26 mouse cellular contexts compared by ENCODE assay signal in the genomic region with DNA sequence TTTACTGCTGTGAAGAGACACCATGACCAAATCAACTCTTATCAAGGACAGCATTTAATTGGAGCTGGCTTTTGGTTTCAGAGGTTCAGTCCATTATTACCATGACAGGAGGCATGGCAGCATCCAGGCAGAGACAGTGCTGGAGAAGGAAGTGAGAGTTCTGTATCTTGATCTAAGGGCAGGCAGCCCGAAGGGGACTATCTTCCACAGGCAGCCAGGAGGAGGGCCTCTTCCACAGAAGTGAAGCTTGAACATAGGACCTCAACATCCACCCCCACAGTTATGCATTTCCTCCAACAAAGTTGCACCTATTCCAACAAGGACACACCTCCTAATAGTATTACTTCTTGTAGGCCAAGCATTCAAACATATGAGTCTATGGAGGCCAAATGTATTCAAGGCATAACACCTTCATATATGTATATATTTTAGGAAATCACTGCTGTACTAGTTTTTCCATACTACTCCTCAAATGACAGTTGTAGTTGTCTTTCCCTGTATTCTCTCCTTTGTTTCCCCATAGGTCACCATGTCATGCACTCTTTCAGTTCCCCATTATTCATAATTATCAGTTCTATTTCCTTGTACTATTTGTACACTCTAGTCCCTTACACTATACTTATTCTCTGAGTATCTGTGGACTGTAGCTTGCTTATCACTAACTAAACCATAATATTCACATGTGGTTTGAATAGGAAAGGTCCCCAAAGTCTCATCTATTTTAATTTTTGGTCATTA.
"Had no signal": no experiment of that assay in that cellular context is flagged by ENCODE, and none has a peak within 500 bp of the region (broad histone marks: within the 10 kb centered on the region; RNA-seq: fewer than 3 reads in every experiment).

No protein-coding gene starts in this region.

- DNase-seq: gastrocnemius, adult 2 months; gastrocnemius, postnatal 10 days; gastrocnemius, postnatal 25 days; heart, adult 2 months; heart, postnatal 14 days; heart, postnatal 36 days; kidney, adult 11 months; kidney, adult 2 months; kidney, adult 9 months; kidney, postnatal 14 days; kidney, postnatal 36 days; layer of hippocampus, adult 9-11 months; layer of hippocampus, postnatal 36 days; liver; liver, embryonic 13.5 days had no signal

- ATAC-seq: hindbrain, postnatal 0 days; intestine, embryonic 16.5 days had no signal

- H3K9ac ChIP-seq: heart, embryonic 13.5 days; heart, embryonic 15.5 days; hindbrain, embryonic 13.5 days; hindbrain, embryonic 15.5 days; kidney, embryonic 15.5 days; limb, embryonic 12.5 days; liver, embryonic 13.5 days had no signal

- H3K36me3 ChIP-seq: hindbrain, embryonic 15.5 days; limb, embryonic 10.5 days had no signal

- H3K4me1 ChIP-seq: heart, embryonic 15.5 days; hindbrain, embryonic 15.5 days; limb, embryonic 10.5 days; limb, embryonic 12.5 days; liver, embryonic 13.5 days had no signal

- H3K27me3 ChIP-seq: heart, embryonic 13.5 days; heart, embryonic 15.5 days; hindbrain, embryonic 13.5 days; hindbrain, embryonic 15.5 days; kidney, embryonic 15.5 days; limb, embryonic 12.5 days; liver, embryonic 13.5 days had no signal

- H3K4me3 ChIP-seq: gastrocnemius, adult 2 months; heart, adult 2 months; heart, embryonic 13.5 days; heart, embryonic 15.5 days; hindbrain, embryonic 13.5 days; hindbrain, embryonic 15.5 days; kidney, embryonic 15.5 days; left cerebral cortex, adult 2 months; limb, embryonic 10.5 days; limb, embryonic 12.5 days; liver, embryonic 13.5 days had no signal

- H3K9me3 ChIP-seq: heart, embryonic 13.5 days; heart, embryonic 15.5 days; hindbrain, embryonic 13.5 days; hindbrain, embryonic 15.5 days; kidney, embryonic 15.5 days; limb, embryonic 10.5 days; limb, embryonic 12.5 days; liver, embryonic 13.5 days had no signal

- H3K27ac ChIP-seq: gastrocnemius, adult 2 months; heart, adult 2 months; heart, embryonic 13.5 days; heart, embryonic 15.5 days; hindbrain, embryonic 13.5 days; hindbrain, embryonic 15.5 days; hindbrain, postnatal 0 days; kidney, embryonic 15.5 days; kidney, postnatal 0 days; left cerebral cortex, adult 2 months; limb, embryonic 10.5 days; limb, embryonic 12.5 days; liver, embryonic 13.5 days had no signal
